Mouse (Mus musculus): ENCODE results near the gene Batf3.

GRCm38 (mm10) chr1:191138874-191139495 lies 41.3 kb downstream of the Batf3 start:
- TF ChIP-seq CTCF (IDR thresholded peaks at IDR 0.05; ENCODE audit: extremely low read depth, insufficient read depth, low read length) (no peak), POLR2A (IDR thresholded peaks at IDR 0.05; ENCODE audit: extremely low read depth, insufficient read depth, low read length) (no peak)

Measured in cortical plate, adult 2 months (tissue).